Comparison of ENCODE assay signal across 14 mouse cellular contexts in genomic region chr13:71372701-71373685, GRCm38 (mm10).
DNase-seq lines count a peak whose midpoint lies in the region; ATAC-seq lines count a peak whose summit lies in the region.
"Had no signal": no experiment of that assay in that cellular context is flagged by ENCODE, and none has a peak within 500 bp of the region (broad histone marks: within the 10 kb centered on the region; RNA-seq: fewer than 3 reads in every experiment).

No protein-coding gene starts in this region.

- H3K9me3 ChIP-seq in lung, embryonic 16.5 days (ENCODE audit: control insufficient read depth, low read length): no peaks in the 10 kb centered on the region
- H3K9me3 ChIP-seq in heart, embryonic 12.5 days (replicated peaks): no peaks in the 10 kb centered on the region
- H3K9me3 ChIP-seq in stomach, embryonic 16.5 days (replicated peaks; ENCODE audit: control insufficient read depth, low read length): no peaks in the 10 kb centered on the region
- H3K9me3 ChIP-seq: liver, embryonic 15.5 days had no signal

- H3K4me3 ChIP-seq in lung, embryonic 16.5 days (ENCODE audit: low read length): no peak overlapping the region
- no peak overlapping the region for H3K4me3 ChIP-seq in heart, embryonic 12.5 days
- H3K4me3 ChIP-seq in stomach, embryonic 16.5 days (replicated peaks; ENCODE audit: low read length): no peak overlapping the region
- H3K4me3 ChIP-seq: liver, embryonic 15.5 days had no signal

- H3K9ac ChIP-seq in lung, embryonic 16.5 days (ENCODE audit: low read length): no peak overlapping the region
- H3K9ac ChIP-seq in heart, embryonic 12.5 days: no peak overlapping the region
- no peak overlapping the region for H3K9ac ChIP-seq in stomach, embryonic 16.5 days (ENCODE audit: low read length)
- H3K9ac ChIP-seq: liver, embryonic 15.5 days had no signal

- intact Hi-C loops in heart, postnatal 25 days (cut with DNase I): no loop called here

- peak; percentile 88 for DNase-seq in heart, adult 11 months
- no peak for DNase-seq in heart, postnatal 25 days (ENCODE audit: low spot score)
- DNase-seq in lung, postnatal 14 days: no peak
- no peak for DNase-seq in thymus, postnatal 25 days
- DNase-seq in retina, embryonic 14.5 days (ENCODE audit: low spot score): no peak
- DNase-seq: adrenal gland, postnatal 14 days; B cell, adult 2 months; cerebellum, adult 11-12 months; thymus, postnatal 14 days had no signal

- no peaks in the 10 kb centered on the region for H3K27me3 ChIP-seq in lung, embryonic 16.5 days (ENCODE audit: control insufficient read depth, insufficient read depth, low read depth, low read length)
- no peaks in the 10 kb centered on the region for H3K27me3 ChIP-seq in heart, embryonic 12.5 days (replicated peaks)
- no peaks in the 10 kb centered on the region for H3K27me3 ChIP-seq in stomach, embryonic 16.5 days (ENCODE audit: control insufficient read depth, insufficient read depth, low read length)
- H3K27me3 ChIP-seq: liver, embryonic 15.5 days had no signal

- 15% methylated on average over 10 of the region's 10 CpGs for WGBS in lung, embryonic 16.5 days
- WGBS in heart, embryonic 12.5 days: 48% methylated on average over 10 of the region's 10 CpGs
- 21% methylated on average over 10 of the region's 10 CpGs for WGBS in stomach, embryonic 16.5 days

- H3K36me3 ChIP-seq in lung, embryonic 16.5 days (ENCODE audit: control insufficient read depth, insufficient read depth, low read length): no peaks in the 10 kb centered on the region
- H3K36me3 ChIP-seq in heart, embryonic 12.5 days: no peaks in the 10 kb centered on the region
- H3K36me3 ChIP-seq in stomach, embryonic 16.5 days (ENCODE audit: control insufficient read depth, insufficient read depth, low read length): no peaks in the 10 kb centered on the region
- H3K36me3 ChIP-seq: liver, embryonic 15.5 days had no signal

- peaks cover 28% of the 10 kb centered on the region for H3K4me1 ChIP-seq in lung, embryonic 16.5 days (replicated peaks; ENCODE audit: control insufficient read depth, insufficient read depth, low read length)
- H3K4me1 ChIP-seq in heart, embryonic 12.5 days (replicated peaks): 0 out of 2 replicates have a peak, but pooled peaks cover 7% of the 10 kb centered on the region
- H3K4me1 ChIP-seq in stomach, embryonic 16.5 days (ENCODE audit: control insufficient read depth, insufficient read depth, low read length): peaks cover 10% of the 10 kb centered on the region
- H3K4me1 ChIP-seq: liver, embryonic 15.5 days had no signal

- ATAC-seq in lung, embryonic 16.5 days (ENCODE audit: low read depth): peak; percentile 30
- peak; percentile 68; the same call in 1 of the 2 replicates for ATAC-seq in heart, embryonic 12.5 days (ENCODE audit: insufficient number of reproducible peaks, low FRiP score)
- peak; percentile 68; the same call in 1 of the 2 replicates for ATAC-seq in stomach, embryonic 16.5 days (ENCODE audit: insufficient read depth, low FRiP score)
- ATAC-seq: hindbrain, embryonic 16.5 days had no signal

- peak overlapping the region; percentile 25 for H3K4me2 ChIP-seq in lung, embryonic 16.5 days (ENCODE audit: low read depth, low read length)
- no peak overlapping the region for H3K4me2 ChIP-seq in heart, embryonic 12.5 days
- H3K4me2 ChIP-seq in stomach, embryonic 16.5 days (ENCODE audit: low read depth, low read length): peak overlapping the region; percentile 16; the same call in 1 of the 2 replicates
- H3K4me2 ChIP-seq: liver, embryonic 15.5 days had no signal

- peak overlapping the region; percentile 75 for H3K27ac ChIP-seq in lung, embryonic 16.5 days (ENCODE audit: low read length)
- H3K27ac ChIP-seq in heart, embryonic 12.5 days (ENCODE audit: poor library complexity, severe bottlenecking): peak overlapping the region; percentile 68
- peak overlapping the region; percentile 77 for H3K27ac ChIP-seq in stomach, embryonic 16.5 days (ENCODE audit: low read length)
- H3K27ac ChIP-seq: liver, embryonic 15.5 days had no signal
